23 mouse cellular contexts compared by ENCODE assay signal in the genomic region with DNA sequence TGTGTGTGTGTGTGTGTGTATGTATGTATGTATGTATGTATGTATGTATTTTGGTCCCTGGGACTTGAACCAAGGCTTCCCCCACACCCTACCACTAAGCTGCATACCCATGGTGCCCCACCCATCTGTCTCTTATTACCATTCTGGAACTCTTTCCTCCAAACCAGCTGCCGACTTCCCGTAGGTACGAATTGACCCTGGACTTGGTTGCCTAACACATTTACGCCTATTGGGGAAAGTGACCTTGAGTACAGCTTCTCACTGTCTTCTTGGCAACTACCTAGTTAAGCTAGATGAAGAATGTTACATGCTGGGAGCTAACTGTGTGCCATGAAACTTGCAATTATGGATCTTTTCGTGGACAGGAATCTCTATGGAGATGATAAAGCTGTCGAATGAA. TPM values are rescaled to one million over a fixed set of nuclear protein-coding genes. Genes with fewer than 3 reads are reported as not detected.
DNase-seq lines count a peak whose midpoint lies in the region; ATAC-seq and TF ChIP-seq lines count a peak whose summit lies in the region.
"Had no signal": no experiment of that assay in that cellular context is flagged by ENCODE, and none has a peak within 500 bp of the region (broad histone marks: within the 10 kb centered on the region; RNA-seq: fewer than 3 reads in every experiment).

No protein-coding gene starts in this region.

- TF ChIP-seq CTCF in C2C12 (IDR thresholded peaks at IDR 0.05; ENCODE audit: control insufficient read depth, insufficient read depth, insufficient read length), result no peak

- no peaks in the 10 kb centered on the region for H3K9me3 ChIP-seq in heart, embryonic 10.5 days
- no peaks in the 10 kb centered on the region for H3K9me3 ChIP-seq in heart, embryonic 12.5 days (replicated peaks)
- H3K9me3 ChIP-seq in kidney, embryonic 15.5 days (replicated peaks), result no peaks in the 10 kb centered on the region
- H3K9me3 ChIP-seq in limb, embryonic 10.5 days (replicated peaks), result no peaks in the 10 kb centered on the region
- H3K9me3 ChIP-seq: embryonic facial prominence, embryonic 10.5 days; forebrain, embryonic 13.5 days; G1E; heart, embryonic 15.5 days; hindbrain, embryonic 13.5 days had no signal

- H3K79me2 ChIP-seq in C2C12 (ENCODE audit: control insufficient read depth, insufficient read depth), result no peaks in the 10 kb centered on the region

- no peaks in the 10 kb centered on the region for H3K27me3 ChIP-seq in heart, embryonic 10.5 days (ENCODE audit: insufficient read depth, poor library complexity, severe bottlenecking)
- no peaks in the 10 kb centered on the region for H3K27me3 ChIP-seq in heart, embryonic 12.5 days (replicated peaks)
- H3K27me3 ChIP-seq in kidney, embryonic 15.5 days, result no peaks in the 10 kb centered on the region
- H3K27me3 ChIP-seq in C2C12 (ENCODE audit: control insufficient read depth, insufficient read depth, insufficient read length), result no peaks in the 10 kb centered on the region
- no peaks in the 10 kb centered on the region for H3K27me3 ChIP-seq in limb, embryonic 10.5 days (ENCODE audit: low read depth, poor library complexity, severe bottlenecking)
- H3K27me3 ChIP-seq: forebrain, embryonic 13.5 days; heart, embryonic 15.5 days; hindbrain, embryonic 13.5 days had no signal

- peak; percentile 53 for DNase-seq in heart, embryonic 10.5 days (ENCODE audit: low spot score)
- DNase-seq in kidney, adult 9 months, result no peak
- peak; percentile 33 for DNase-seq in adipocyte (ENCODE audit: low spot score)
- DNase-seq in limb, embryonic 10.5 days (ENCODE audit: low spot score), result no peak
- DNase-seq in layer of hippocampus, adult 9-10 months (ENCODE audit: low spot score), result no peak
- DNase-seq: cerebellum, adult 18-20 months; cerebellum, postnatal 10 days; forebrain, postnatal 0 days; gastrocnemius, postnatal 10 days; heart, postnatal 14 days had no signal

- H3K27ac ChIP-seq in heart, embryonic 10.5 days, result no peak overlapping the region
- no peak overlapping the region for H3K27ac ChIP-seq in heart, embryonic 12.5 days (ENCODE audit: poor library complexity, severe bottlenecking)
- H3K27ac ChIP-seq in kidney, embryonic 15.5 days, result 0 out of 2 replicates have a peak overlapping the region, but pooled peaks have one; percentile 38
- H3K27ac ChIP-seq in limb, embryonic 10.5 days, result no peak overlapping the region
- H3K27ac ChIP-seq: embryonic facial prominence, embryonic 10.5 days; forebrain, embryonic 13.5 days; heart, embryonic 15.5 days; hindbrain, embryonic 13.5 days; hindbrain, postnatal 0 days had no signal

- H3K9ac ChIP-seq in heart, embryonic 12.5 days, result no peak overlapping the region
- H3K9ac ChIP-seq in kidney, embryonic 15.5 days, result no peak overlapping the region
- H3K9ac ChIP-seq: forebrain, embryonic 13.5 days; forebrain, postnatal 0 days; heart, embryonic 15.5 days; hindbrain, embryonic 13.5 days had no signal

- peaks cover 10% of the 10 kb centered on the region; the same call in 1 of the 2 replicates for H3K4me1 ChIP-seq in heart, embryonic 10.5 days
- peaks cover 13% of the 10 kb centered on the region for H3K4me1 ChIP-seq in heart, embryonic 12.5 days (replicated peaks)
- H3K4me1 ChIP-seq in kidney, embryonic 15.5 days, result peaks cover 12% of the 10 kb centered on the region
- no peaks in the 10 kb centered on the region for H3K4me1 ChIP-seq in limb, embryonic 10.5 days
- H3K4me1 ChIP-seq: embryonic facial prominence, embryonic 10.5 days; forebrain, embryonic 13.5 days; hindbrain, embryonic 13.5 days had no signal

- ATAC-seq in heart, embryonic 12.5 days (ENCODE audit: insufficient number of reproducible peaks, low FRiP score), result no peak
- no peak for ATAC-seq in kidney, embryonic 15.5 days (replicated peaks; ENCODE audit: low FRiP score)
- ATAC-seq: CD4-positive, CD25-positive, alpha-beta regulatory T cell, adult 4 months; forebrain, embryonic 13.5 days; forebrain, postnatal 0 days; hindbrain, postnatal 0 days had no signal

- no peak overlapping the region for H3K4me3 ChIP-seq in heart, embryonic 10.5 days
- no peak overlapping the region for H3K4me3 ChIP-seq in heart, embryonic 12.5 days
- H3K4me3 ChIP-seq in kidney, embryonic 15.5 days (replicated peaks), result no peak overlapping the region
- no peak overlapping the region for H3K4me3 ChIP-seq in C2C12 (ENCODE audit: insufficient read depth, poor library complexity, severe bottlenecking)
- no peak overlapping the region for H3K4me3 ChIP-seq in limb, embryonic 10.5 days
- H3K4me3 ChIP-seq: embryonic facial prominence, embryonic 10.5 days; forebrain, embryonic 13.5 days; heart, embryonic 15.5 days; hindbrain, embryonic 13.5 days had no signal

- H3ac ChIP-seq in C2C12 (ENCODE audit: control insufficient read depth, insufficient read length, low read depth), result no peak overlapping the region

- H3K79me3 ChIP-seq in C2C12 (ENCODE audit: low read depth), result no peaks in the 10 kb centered on the region

- 88% methylated on average over 6 of the region's 6 CpGs for WGBS in heart, embryonic 10.5 days
- WGBS in heart, embryonic 12.5 days, result 94% methylated on average over 6 of the region's 6 CpGs
- WGBS in kidney, embryonic 15.5 days, result 88% methylated on average over 6 of the region's 6 CpGs
- 85% methylated on average over 6 of the region's 6 CpGs for WGBS in limb, embryonic 10.5 days

- H3K4me2 ChIP-seq in heart, embryonic 12.5 days, result no peak overlapping the region
- no peak overlapping the region for H3K4me2 ChIP-seq in kidney, embryonic 15.5 days
- H3K4me2 ChIP-seq: forebrain, embryonic 13.5 days; heart, embryonic 15.5 days; hindbrain, embryonic 13.5 days had no signal

- peaks cover 38% of the 10 kb centered on the region for H3K36me3 ChIP-seq in heart, embryonic 10.5 days
- H3K36me3 ChIP-seq in heart, embryonic 12.5 days, result peaks cover 35% of the 10 kb centered on the region
- peaks cover 28% of the 10 kb centered on the region for H3K36me3 ChIP-seq in kidney, embryonic 15.5 days
- peaks cover 26% of the 10 kb centered on the region for H3K36me3 ChIP-seq in C2C12 (ENCODE audit: control insufficient read depth, insufficient read depth)
- peaks cover 37% of the 10 kb centered on the region for H3K36me3 ChIP-seq in limb, embryonic 10.5 days

TF ChIP-seq in C2C12, 6 proteins besides CTCF, POLR2A, EP300 and RAD21:
- peak; percentile 0 for TF ChIP-seq FOSL1 (IDR thresholded peaks at IDR 0.05; ENCODE audit: insufficient read depth, low read length, poor library complexity, severe bottlenecking)
- no peak for TF ChIP-seq CEBPB (IDR thresholded peaks at IDR 0.05; ENCODE audit: low read depth)
- no peak for TF ChIP-seq MAX (IDR thresholded peaks at IDR 0.05)
- no peak for TF ChIP-seq USF1 (IDR thresholded peaks at IDR 0.05; ENCODE audit: low read depth)
- TF ChIP-seq MYOD1 (IDR thresholded peaks at IDR 0.05; ENCODE audit: control insufficient read depth, insufficient read length, low read depth), result no peak
TF ChIP-seq in C2C12: peak in this region for 1.

RNA-seq across cellular contexts. Expression of a gene that starts 9.1 kb away (rescaled TPM):
- not detected in 2 replicates for polyA plus RNA-seq in heart, embryonic 10.5 days (2016; fragmentation: Nextera tagmentation; extraction: Ambion mirVana)
- polyA plus RNA-seq in heart, embryonic 12.5 days (2016; fragmentation: Nextera tagmentation; extraction: Ambion mirVana), result not detected in 2 replicates
- not detected in 2 replicates for polyA plus RNA-seq in kidney, embryonic 15.5 days (2015; fragmentation: Nextera tagmentation; extraction: Ambion mirVana)
- polyA plus RNA-seq in C2C12 (2012; fragmentation: generic; extraction: Trizol), result 0.83 TPM
- polyA plus RNA-seq in limb, embryonic 10.5 days (2016; fragmentation: Nextera tagmentation; extraction: Ambion mirVana), result not detected in 2 replicates
- polyA plus RNA-seq: brain, embryonic 14.5 days; CD4-positive, CD25-positive, alpha-beta regulatory T cell, adult 4 months; embryonic facial prominence, embryonic 10.5 days; embryonic facial prominence, embryonic 14.5 days; forebrain, embryonic 13.5 days; forebrain, postnatal 0 days; G1E; gonadal fat pad, adult 2 months; heart, embryonic 15.5 days; hindbrain, embryonic 13.5 days; hindbrain, postnatal 0 days had no signal

RNA-seq across cellular contexts. Expression of a gene that starts 50.0 kb away (rescaled TPM):
- polyA plus RNA-seq in heart, embryonic 10.5 days (2016; fragmentation: Nextera tagmentation; extraction: Ambion mirVana), result 0.14 TPM in 1 of 2 replicates, not detected in the other
- not detected in 2 replicates for polyA plus RNA-seq in heart, embryonic 12.5 days (2016; fragmentation: Nextera tagmentation; extraction: Ambion mirVana)
- polyA plus RNA-seq in kidney, embryonic 15.5 days (2015; fragmentation: Nextera tagmentation; extraction: Ambion mirVana), result 0.08 and 0.35 TPM in 2 replicates
- not detected for polyA plus RNA-seq in C2C12 (2012; fragmentation: generic; extraction: Trizol)
- polyA plus RNA-seq in limb, embryonic 10.5 days (2016; fragmentation: Nextera tagmentation; extraction: Ambion mirVana), result 0.16 and 0.58 TPM in 2 replicates
- polyA plus RNA-seq: forebrain, embryonic 13.5 days; G1E; heart, embryonic 15.5 days had no signal

Comparison
In these comparisons a context has a peak if more than half of its experiments do, and no peak if none do; other contexts are left out.
1. DNase-seq: peak in heart, embryonic 10.5 days (single experiment) and adipocyte (single experiment); none in kidney, adult 9 months (single experiment), limb, embryonic 10.5 days (single experiment) and layer of hippocampus, adult 9-10 months (single experiment).